Mouse (Mus musculus) thymus, adult 2 months (tissue): ENCODE data around the gene Pop7.

Experiments
- CTCF ChIP-seq: fragments of 200-500 bp; IDR thresholded peaks from 2 replicates; pipeline ENCODE4 v1.5.1; 2012; ENCODE audit warnings: mild to moderate bottlenecking, control low read depth, low read length, moderate library complexity, borderline replicate concordance; ENCODE audit not compliant: control insufficient read depth, poor library complexity, insufficient read depth; ENCODE audit errors: extremely low read depth
- POLR2A ChIP-seq: fragments of 200-500 bp; IDR thresholded peaks from 2 replicates; pipeline ENCODE4 v1.6.1; 2012; ENCODE audit warnings: mild to moderate bottlenecking, low read length, control low read depth, moderate library complexity; ENCODE audit not compliant: control insufficient read depth, poor library complexity, insufficient read depth; ENCODE audit errors: extremely low read depth

DNA sequence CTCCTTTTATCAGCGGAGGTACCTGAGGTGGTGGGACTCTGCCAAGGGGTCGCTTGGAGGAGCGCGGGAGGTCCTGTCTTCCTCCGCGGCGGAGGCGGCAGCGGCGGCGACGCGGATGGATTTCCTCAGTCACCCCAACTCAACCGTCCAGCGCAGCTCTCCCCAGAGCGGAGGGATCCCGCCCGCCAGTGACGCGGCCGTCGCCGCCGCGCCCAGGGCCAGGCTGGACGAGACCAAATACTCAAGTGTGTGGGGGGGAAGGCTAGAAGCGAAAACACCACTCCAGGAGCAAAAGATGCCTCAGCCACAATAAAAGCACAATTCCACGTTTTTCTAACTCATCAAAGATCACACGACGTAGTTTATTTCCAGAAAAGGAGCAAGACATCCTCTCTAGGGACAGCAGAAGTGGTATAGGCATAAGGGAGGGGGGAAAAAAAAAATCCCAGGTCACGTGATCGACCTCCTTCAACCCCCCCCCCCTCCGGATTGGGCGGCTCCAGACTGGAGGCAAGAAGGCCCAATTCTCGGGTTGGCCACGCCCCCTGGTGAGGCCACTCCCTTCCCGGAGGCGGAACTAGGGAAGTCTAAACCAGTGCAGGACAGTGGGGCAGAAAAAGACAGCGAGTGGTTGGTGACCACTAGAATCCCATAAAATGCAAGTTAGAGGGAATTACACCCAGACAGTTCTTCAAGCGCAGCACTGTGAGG is 31.0 kb upstream of the Pop7 start, which contains the start of the genes Epo and Gnb2:
- TF ChIP-seq POLR2A (peak; percentile 78), CTCF (0 out of 2 replicates have a peak, but pooled peaks have one; percentile 33)
